In genomic region chr3:88242531-88242930, GRCm38 (mm10) we compare ENCODE assay signal across 9 mouse cellular contexts. TPM values are rescaled to one million over a fixed set of nuclear protein-coding genes. Genes with fewer than 3 reads are reported as not detected.
DNase-seq lines count a peak whose midpoint lies in the region; ATAC-seq lines count a peak whose summit lies in the region.
"Had no signal": no experiment of that assay in that cellular context is flagged by ENCODE, and none has a peak within 500 bp of the region (broad histone marks: within the 10 kb centered on the region; RNA-seq: fewer than 3 reads in every experiment).

No protein-coding gene starts in this region.

- no peak overlapping the region for H3K4me2 ChIP-seq in heart, embryonic 11.5 days
- H3K4me2 ChIP-seq in forebrain, embryonic 15.5 days (replicated peaks) = peak overlapping the region; percentile 20; the same call in 1 of the 2 replicates
- H3K4me2 ChIP-seq in hindbrain, embryonic 15.5 days = peak overlapping the region; percentile 42

- no peaks in the 10 kb centered on the region for H3K9me3 ChIP-seq in heart, embryonic 11.5 days (replicated peaks; ENCODE audit: control insufficient read depth, low read length)
- no peaks in the 10 kb centered on the region for H3K9me3 ChIP-seq in forebrain, embryonic 15.5 days
- no peaks in the 10 kb centered on the region for H3K9me3 ChIP-seq in hindbrain, embryonic 15.5 days
- H3K9me3 ChIP-seq: megakaryocyte, embryonic 14.5 days had no signal

- 4% methylated on average over 13 of the region's 13 CpGs for WGBS in heart, embryonic 11.5 days (ENCODE audit: insufficient replicate concordance)
- WGBS in forebrain, embryonic 15.5 days = under 1% methylated on average over 13 of the region's 13 CpGs
- WGBS in hindbrain, embryonic 15.5 days = under 1% methylated on average over 13 of the region's 13 CpGs

- H3K27me3 ChIP-seq in heart, embryonic 11.5 days (ENCODE audit: control insufficient read depth, insufficient read depth, low read length) = peaks cover 77% of the 10 kb centered on the region
- H3K27me3 ChIP-seq in forebrain, embryonic 15.5 days = no peaks in the 10 kb centered on the region
- H3K27me3 ChIP-seq in hindbrain, embryonic 15.5 days = peaks cover 8% of the 10 kb centered on the region

- H3K9ac ChIP-seq in heart, embryonic 11.5 days (ENCODE audit: low read depth, low read length) = no peak overlapping the region
- peak overlapping the region; percentile 23; the same call in 1 of the 2 replicates for H3K9ac ChIP-seq in forebrain, embryonic 15.5 days (replicated peaks)
- no peak overlapping the region for H3K9ac ChIP-seq in hindbrain, embryonic 15.5 days

- no peak overlapping the region for H3K4me3 ChIP-seq in heart, embryonic 11.5 days (ENCODE audit: low read depth, low read length)
- H3K4me3 ChIP-seq in forebrain, embryonic 15.5 days = no peak overlapping the region
- H3K4me3 ChIP-seq in hindbrain, embryonic 15.5 days = no peak overlapping the region
- H3K4me3 ChIP-seq: megakaryocyte, embryonic 14.5 days had no signal

- H3K27ac ChIP-seq in heart, embryonic 11.5 days (ENCODE audit: low read depth, low read length) = no peak overlapping the region
- H3K27ac ChIP-seq in forebrain, embryonic 15.5 days (replicated peaks) = peak overlapping the region; percentile 99
- peak overlapping the region; percentile 79 for H3K27ac ChIP-seq in hindbrain, embryonic 15.5 days (replicated peaks)

- 0 out of 2 replicates have a peak, but pooled peaks cover 5% of the 10 kb centered on the region for H3K4me1 ChIP-seq in heart, embryonic 11.5 days (ENCODE audit: control insufficient read depth, insufficient read depth, low read length)
- H3K4me1 ChIP-seq in forebrain, embryonic 15.5 days = peaks cover 60% of the 10 kb centered on the region
- H3K4me1 ChIP-seq in hindbrain, embryonic 15.5 days (replicated peaks) = peaks cover 48% of the 10 kb centered on the region

- ATAC-seq in heart, embryonic 11.5 days (replicated peaks; ENCODE audit: insufficient number of reproducible peaks, low FRiP score, low TSS enrichment) = no peak
- ATAC-seq in forebrain, embryonic 15.5 days (replicated peaks) = peak; percentile 59
- ATAC-seq in hindbrain, embryonic 15.5 days (ENCODE audit: low FRiP score, low read depth) = peak; percentile 49

- DNase-seq in heart, adult 18-20 months = peak; percentile 62 to 87
- peak; percentile 68 for DNase-seq in c-Kit-positive CD71-positive TER-119-positive erythroid progenitor cells, embryonic 14.5 days (ENCODE audit: low spot score)
- peak; percentile 76 for DNase-seq in left cerebral cortex, adult 11 months (ENCODE audit: low spot score)
- peak; percentile 78 for DNase-seq in mesoderm, embryonic 11.5 days (ENCODE audit: low read depth, low spot score)
- DNase-seq in spleen, adult 12 weeks (ENCODE audit: low spot score) = peak; percentile 53

- H3K36me3 ChIP-seq in heart, embryonic 11.5 days (ENCODE audit: control insufficient read depth, insufficient read depth, low read length) = no peaks in the 10 kb centered on the region
- no peaks in the 10 kb centered on the region for H3K36me3 ChIP-seq in forebrain, embryonic 15.5 days
- H3K36me3 ChIP-seq in hindbrain, embryonic 15.5 days = no peaks in the 10 kb centered on the region

RNA-seq across cellular contexts. Expression of gene Rhbg, which starts 12.0 kb away (rescaled TPM):
- under 1 TPM in 1 of 2 experiments, not detected in 1; 0.64 TPM for total RNA-seq in heart, adult 18-20 months (2021)
- 0.10 TPM in 1 of 2 replicates, not detected in the other for polyA plus RNA-seq in heart, embryonic 11.5 days (2014; fragmentation: Nextera tagmentation; extraction: Ambion mirVana)
- polyA plus RNA-seq in forebrain, embryonic 15.5 days (2015; fragmentation: Nextera tagmentation; extraction: Ambion mirVana) = 0.10 and 0.14 TPM in 2 replicates
- 0.55 and 0.60 TPM in 2 replicates for polyA plus RNA-seq in hindbrain, embryonic 15.5 days (2015; fragmentation: Nextera tagmentation; extraction: Ambion mirVana)

RNA-seq across cellular contexts. Expression of gene Gm38392, which starts 44.5 kb away (rescaled TPM):
- total RNA-seq in heart, adult 18-20 months (2021) = under 1 TPM; 0.30 to 0.33 TPM
- polyA plus RNA-seq in heart, embryonic 11.5 days (2014; fragmentation: Nextera tagmentation; extraction: Ambion mirVana) = 0.31 TPM in 1 of 2 replicates, not detected in the other
- 0.23 TPM in 1 of 2 replicates, not detected in the other for polyA plus RNA-seq in forebrain, embryonic 15.5 days (2015; fragmentation: Nextera tagmentation; extraction: Ambion mirVana)
- polyA plus RNA-seq in hindbrain, embryonic 15.5 days (2015; fragmentation: Nextera tagmentation; extraction: Ambion mirVana) = 0.35 TPM in 1 of 2 replicates, not detected in the other

RNA-seq across cellular contexts. Expression of gene Tsacc, which starts 54.3 kb away (rescaled TPM):
- total RNA-seq in heart, adult 18-20 months (2021) = 1 to 10 TPM; 6.7 to 7.3 TPM
- polyA plus RNA-seq in heart, embryonic 11.5 days (2014; fragmentation: Nextera tagmentation; extraction: Ambion mirVana) = 12.8 and 14.9 TPM in 2 replicates
- polyA plus RNA-seq in forebrain, embryonic 15.5 days (2015; fragmentation: Nextera tagmentation; extraction: Ambion mirVana) = 9.2 and 9.6 TPM in 2 replicates
- 9.5 and 12.2 TPM in 2 replicates for polyA plus RNA-seq in hindbrain, embryonic 15.5 days (2015; fragmentation: Nextera tagmentation; extraction: Ambion mirVana)

RNA-seq across cellular contexts. Expression of gene Cct3, which starts 54.4 kb away (rescaled TPM):
- total RNA-seq in heart, adult 18-20 months (2021) = 100 to 1,000 TPM; 184 to 197 TPM
- 491 and 516 TPM in 2 replicates for polyA plus RNA-seq in heart, embryonic 11.5 days (2014; fragmentation: Nextera tagmentation; extraction: Ambion mirVana)
- 523 and 531 TPM in 2 replicates for polyA plus RNA-seq in forebrain, embryonic 15.5 days (2015; fragmentation: Nextera tagmentation; extraction: Ambion mirVana)
- polyA plus RNA-seq in hindbrain, embryonic 15.5 days (2015; fragmentation: Nextera tagmentation; extraction: Ambion mirVana) = 446 and 451 TPM in 2 replicates
